Mouse (Mus musculus) kidney, adult 18-20 months (tissue): ENCODE data around the gene Map3k13.
"Not testable (repeated sequence)": the region's sequence is repeated elsewhere in the genome, so short reads cannot be mapped to it uniquely, and the experiment has no call there.

Experiments
- DNase-seq: peaks from one replicate; pipeline ENCODE4 v3.0.0; 2021

Map3k13 gene

GRCm38 (mm10) chr16:21854589-21855284 lies 60.6 kb downstream of the Map3k13 start:
- no peak for DNase-seq

DNA sequence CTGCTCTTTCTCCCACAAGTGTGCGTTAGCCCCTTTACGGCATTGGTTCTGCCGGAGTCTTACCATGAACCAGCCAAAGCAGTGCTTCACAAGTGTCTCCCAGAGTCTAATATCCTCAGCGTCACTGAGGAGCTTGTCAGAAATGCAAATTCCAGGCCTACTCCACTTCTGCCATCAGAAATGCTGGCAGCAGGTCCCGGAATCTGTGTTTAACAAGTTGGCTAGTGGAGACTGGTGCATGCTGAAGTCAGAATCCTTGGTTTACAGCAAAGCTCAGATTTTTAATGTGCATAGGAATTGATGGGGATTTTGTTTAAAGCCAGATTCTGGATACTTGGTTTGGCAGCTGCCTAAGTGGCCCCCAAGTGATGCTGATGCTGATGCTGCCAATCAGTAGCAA lies 62.0 kb downstream of the Map3k13 start:
- no peak for DNase-seq

DNA sequence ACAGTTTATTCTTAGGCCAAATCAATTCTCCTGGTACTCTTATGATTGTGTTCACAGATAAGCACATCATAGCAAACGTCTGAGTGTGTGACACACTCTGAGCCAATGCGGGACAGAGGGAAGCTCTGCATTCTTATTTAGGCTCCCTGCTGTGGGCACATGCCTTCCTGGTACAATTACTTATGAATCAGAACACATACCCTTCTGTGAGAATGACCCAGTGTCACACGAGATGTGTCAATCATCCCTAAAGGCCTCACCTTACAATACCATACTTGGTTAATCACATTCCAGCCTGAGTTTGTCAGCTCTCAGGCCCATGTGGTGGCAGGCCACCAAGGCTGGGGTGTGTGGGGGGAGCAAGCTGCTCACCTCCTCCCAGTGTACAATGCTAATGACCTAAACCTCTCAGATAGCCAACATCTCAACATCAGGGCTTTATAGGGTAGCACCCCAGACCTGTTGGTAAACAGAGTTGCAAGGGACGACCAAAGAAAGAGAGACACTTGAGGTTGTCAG lies 63.0 kb downstream of the Map3k13 start:
- no peak for DNase-seq

GRCm38 (mm10) chr16:21858163-21858562 lies 64.0 kb downstream of the Map3k13 start:
- no peak for DNase-seq

GRCm38 (mm10) chr16:21858882-21859281 lies 64.7 kb downstream of the Map3k13 start:
- no peak for DNase-seq

- no peak for DNase-seq
Observed at GRCm38 (mm10) chr16:21862448-21862847, 68.3 kb downstream of the Map3k13 start.

DNA sequence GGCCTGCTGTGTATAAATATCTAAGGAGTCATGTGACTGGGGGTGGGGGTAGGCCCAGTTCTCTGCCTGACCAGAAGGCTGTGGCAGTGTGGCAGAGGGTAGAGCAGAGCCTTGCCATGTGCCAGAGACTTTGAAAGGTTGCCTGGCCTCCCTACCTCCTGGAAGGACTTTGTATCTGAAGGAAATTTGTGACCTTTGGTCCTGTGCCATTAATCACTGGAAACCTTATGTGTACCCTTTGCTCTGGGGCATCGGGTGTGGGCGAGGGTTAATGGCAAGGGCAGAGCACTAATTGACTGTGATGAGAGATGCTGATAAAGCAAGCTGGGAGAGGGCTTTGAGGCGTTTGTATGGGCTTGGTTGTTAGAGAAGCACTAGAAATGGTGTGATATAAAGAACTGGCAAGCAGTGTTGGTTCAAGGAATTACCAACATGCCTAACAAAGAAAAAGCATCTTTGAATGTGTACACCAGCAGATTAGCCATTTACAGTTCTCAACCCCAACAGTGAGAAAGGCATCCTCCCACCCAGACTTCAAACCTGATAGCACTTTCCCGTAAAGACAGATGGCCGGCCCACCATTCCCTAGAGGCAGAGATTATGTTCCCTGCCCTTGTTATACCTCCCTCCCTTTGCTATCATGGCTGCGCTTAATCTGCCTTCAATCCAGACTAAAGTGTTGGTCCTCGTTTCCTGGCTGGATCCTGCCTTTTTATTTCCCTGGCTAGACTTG lies 71.3 kb downstream of the Map3k13 start:
- DNase-seq, result peak; percentile 64

GRCm38 (mm10) chr16:21865983-21866575 lies 71.9 kb downstream of the Map3k13 start:
- DNase-seq, result peak; percentile 30

DNA sequence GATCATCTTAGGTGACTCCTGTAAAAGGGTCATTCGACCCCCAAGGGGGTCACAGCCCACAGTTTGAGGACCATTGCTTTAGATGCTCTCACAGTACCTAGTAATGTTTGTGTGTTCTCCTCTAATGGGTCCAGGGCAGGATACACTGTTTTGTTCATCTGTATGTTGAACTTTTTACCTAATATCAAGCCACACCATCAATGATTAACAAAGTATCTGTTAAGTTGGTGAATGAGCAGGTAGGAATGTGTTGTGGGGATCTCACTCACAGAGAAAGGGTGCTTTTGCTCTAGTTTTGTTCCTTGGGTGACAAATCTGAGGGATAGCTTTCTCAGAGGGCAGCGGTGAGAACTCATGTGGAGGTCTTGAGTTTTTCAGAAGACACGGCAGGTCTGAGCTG lies 73.6 kb downstream of the Map3k13 start:
- DNase-seq, result no peak

- no peak for DNase-seq
Observed at GRCm38 (mm10) chr16:21868651-21869050, 74.5 kb downstream of the Map3k13 start.

DNA sequence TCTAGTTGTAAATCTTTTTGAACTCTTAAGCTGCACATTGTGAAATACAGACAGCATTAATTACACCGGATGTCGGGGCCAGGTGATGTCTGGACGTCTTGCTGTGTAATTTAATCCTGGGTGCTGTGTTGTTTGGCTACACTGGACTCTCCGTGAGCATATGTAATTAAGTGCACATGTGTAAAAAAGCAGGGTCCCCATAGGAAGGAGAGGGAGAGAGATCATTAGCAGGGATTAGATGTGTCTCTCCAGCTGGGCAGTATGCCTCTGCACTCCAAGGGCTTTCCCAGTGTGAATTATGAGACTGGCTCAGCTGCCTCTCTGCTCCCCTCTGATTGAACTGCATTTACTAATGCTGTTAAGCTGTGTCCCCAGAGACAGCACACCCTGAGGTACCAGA lies 75.7 kb downstream of the Map3k13 start:
- DNase-seq, result no peak

DNA sequence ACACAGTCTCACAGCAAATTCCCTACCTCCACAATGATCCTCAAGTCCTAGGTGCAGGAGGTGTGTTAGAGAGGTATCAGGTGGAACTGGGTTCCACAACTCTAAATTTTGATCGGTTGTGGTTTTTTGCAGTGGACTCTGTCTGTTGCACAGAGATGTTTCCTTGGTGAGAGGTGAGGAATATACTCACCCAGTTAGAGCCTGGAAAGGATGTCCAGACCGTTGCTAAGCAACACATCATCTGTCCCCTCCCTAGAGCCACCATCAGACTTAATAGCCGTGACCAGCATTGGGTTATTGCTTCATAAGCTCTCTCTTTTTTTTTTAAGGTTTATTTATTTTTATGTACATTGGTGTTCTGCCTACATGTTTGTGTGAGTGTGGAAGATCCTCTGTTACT lies 83.6 kb downstream of the Map3k13 start:
- no peak for DNase-seq

- no peak for DNase-seq
Observed at GRCm38 (mm10) chr16:21878834-21879233, 84.7 kb downstream of the Map3k13 start.

- peak; percentile 55 for DNase-seq
Observed at GRCm38 (mm10) chr16:21881181-21881580, 87.0 kb downstream of the Map3k13 start.

GRCm38 (mm10) chr16:21881582-21882259 lies 87.6 kb downstream of the Map3k13 start:
- DNase-seq, result no peak

DNA sequence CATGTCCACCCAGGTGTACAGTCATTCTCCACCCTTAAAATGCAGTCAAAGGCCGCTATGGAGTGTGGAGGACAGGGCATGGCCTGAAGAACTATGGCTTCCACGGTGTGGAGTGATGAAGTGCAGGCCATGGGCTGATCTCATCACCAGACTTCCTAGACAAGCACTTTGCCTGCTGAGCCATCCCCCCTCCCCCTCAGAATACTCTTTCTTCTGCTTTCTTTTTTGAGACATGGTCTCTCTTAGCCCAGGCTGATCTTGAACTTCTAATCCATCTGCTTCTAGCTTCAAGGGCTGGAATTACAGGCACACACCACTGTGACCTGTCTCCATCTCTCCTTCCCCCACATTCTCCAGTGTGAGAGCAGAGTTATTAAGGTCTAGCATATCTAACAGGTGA lies 93.5 kb downstream of the Map3k13 start:
- no peak for DNase-seq

- no peak for DNase-seq
Observed at GRCm38 (mm10) chr16:21893890-21894289, 99.7 kb downstream of the Map3k13 start.

- DNase-seq, result no peak
Observed at GRCm38 (mm10) chr16:21901286-21901685, 107.1 kb downstream of the Map3k13 start.

- DNase-seq, result no peak
Observed at GRCm38 (mm10) chr16:21904636-21905035, 110.5 kb downstream of the Map3k13 start.

DNA sequence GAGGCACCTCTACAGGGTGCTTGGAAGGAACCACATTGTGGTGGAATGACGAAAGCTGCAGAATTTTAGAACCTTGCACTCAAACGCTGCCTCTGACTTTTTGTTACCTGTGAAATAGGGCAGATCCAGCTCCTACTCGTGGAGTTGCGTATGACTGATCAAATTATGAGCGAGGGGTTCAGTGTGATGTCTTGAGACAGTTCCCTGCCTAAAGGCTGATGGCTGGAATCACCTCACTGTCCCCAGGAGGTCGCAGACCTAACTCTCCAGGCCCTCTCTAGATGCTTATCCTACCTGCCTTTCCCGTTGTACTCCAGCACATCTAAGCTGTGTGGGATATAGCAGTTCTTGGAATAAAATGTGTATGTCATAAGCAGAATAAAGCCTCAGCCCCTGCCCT lies 111.8 kb downstream of the Map3k13 start:
- no peak for DNase-seq

DNA sequence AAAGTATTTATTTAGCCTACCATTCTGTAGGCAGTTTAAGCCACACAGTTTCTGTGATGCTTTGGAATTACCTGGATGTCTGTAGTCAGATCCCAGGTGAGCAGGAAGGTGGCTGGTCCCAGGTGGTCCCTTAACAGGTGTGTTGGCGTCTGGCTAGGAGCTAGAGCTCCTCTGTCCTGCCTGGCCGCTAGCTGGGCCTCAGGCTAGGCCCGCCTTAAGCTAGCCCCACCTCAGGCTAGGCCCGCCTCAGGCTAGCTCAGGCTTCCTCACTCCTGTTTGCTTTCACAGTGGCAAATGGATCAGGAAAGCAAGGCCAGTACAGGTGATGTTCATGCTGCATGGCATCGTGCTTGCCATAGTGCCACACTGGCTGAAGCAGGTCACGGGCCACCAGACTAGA lies 112.8 kb downstream of the Map3k13 start:
- DNase-seq, result no peak

DNA sequence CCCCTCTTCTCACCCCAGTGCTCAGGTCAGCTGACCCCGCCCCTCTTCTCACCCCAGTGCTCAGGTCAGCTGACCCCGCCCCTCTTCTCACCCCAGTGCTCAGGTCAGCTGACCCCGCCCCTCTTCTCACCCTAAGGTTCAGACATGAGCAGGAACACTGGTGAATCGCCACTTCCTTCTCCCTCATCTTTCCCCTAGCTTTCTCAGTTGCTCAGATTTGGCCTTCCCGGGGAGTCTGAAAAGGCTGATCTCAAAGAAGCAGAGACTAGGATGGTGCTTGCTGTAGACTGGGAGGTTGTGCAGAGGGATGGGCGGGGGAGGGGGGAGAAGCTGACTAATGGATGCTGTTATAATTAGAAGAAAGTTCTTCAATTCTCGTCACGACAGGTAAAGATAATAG lies 114.8 kb downstream of the Map3k13 start:
- DNase-seq, result not testable (repeated sequence)

GRCm38 (mm10) chr16:21913347-21913746 lies 119.2 kb downstream of the Map3k13 start:
- no peak for DNase-seq
